Mouse (Mus musculus): ENCODE data around the gene Miip. TPM values are rescaled to one million over a fixed set of nuclear protein-coding genes. Genes with fewer than 3 reads are reported as not detected.
A peak's percentile ranks its signal among the peaks of the same experiment; 100 is the strongest.

The Miip gene
- 42.8 and 48.8 TPM in 2 replicates for polyA plus RNA-seq (2015; fragmentation: Nextera tagmentation; extraction: Ambion mirVana)

DNA sequence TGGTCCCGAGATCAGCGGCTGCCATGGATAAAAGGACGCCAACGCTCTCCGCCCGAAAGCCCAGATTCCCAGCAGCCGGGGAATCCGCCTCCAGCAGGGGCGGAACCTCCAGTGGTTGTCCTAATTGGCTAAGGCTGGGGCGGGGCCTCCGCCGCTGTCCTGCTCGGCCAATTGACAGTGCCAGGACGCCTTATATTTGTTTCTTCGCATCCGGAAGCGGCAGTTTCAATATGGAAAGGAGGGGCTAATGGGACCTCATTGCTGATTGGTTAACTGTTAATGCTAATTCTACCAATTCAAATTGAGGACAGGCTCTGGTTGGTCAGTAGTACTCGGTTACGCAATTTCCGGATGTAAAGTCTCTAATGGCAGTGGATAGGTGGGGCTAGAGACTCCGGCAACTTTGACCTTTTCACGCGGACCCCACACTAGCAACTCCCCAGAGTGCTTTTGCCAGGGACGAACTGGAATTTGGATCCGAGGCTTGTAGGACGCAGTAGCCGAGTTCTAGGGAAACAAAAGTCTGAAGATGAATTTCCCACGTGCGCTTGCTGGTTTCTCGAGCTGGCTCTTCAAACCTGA, at the start of gene Miip, which contains the start of gene Fv1:
Miip (minus strand) TSS at position 367 of the 582 bp plus-strand sequence.
Fv1 (plus strand) TSS at position 530 of the 582 bp plus-strand sequence.
- Histone ChIP-seq H3K9me3 (no peaks in the 10 kb centered on the region; the same call in 1 of the 2 replicates), H3K4me1 (peaks cover 23% of the 10 kb centered on the region), H3K4me3 (peak within 1 kb of the TSS; percentile 63), H3K36me3 (peaks cover 46% of the 10 kb centered on the region), H3K27ac (peak within 1 kb of the TSS; percentile 40; the same call in 1 of the 2 replicates), H3K4me2 (replicated peaks) (peak within 1 kb of the TSS; percentile 90), H3K27me3 (no peaks in the 10 kb centered on the region), H3K9ac (peak within 1 kb of the TSS; percentile 78)
- under 1% methylated on average over 30 of the region's 30 CpGs for WGBS
- ATAC-seq (ENCODE audit: low FRiP score, low read depth): peak; percentile 98

DNA sequence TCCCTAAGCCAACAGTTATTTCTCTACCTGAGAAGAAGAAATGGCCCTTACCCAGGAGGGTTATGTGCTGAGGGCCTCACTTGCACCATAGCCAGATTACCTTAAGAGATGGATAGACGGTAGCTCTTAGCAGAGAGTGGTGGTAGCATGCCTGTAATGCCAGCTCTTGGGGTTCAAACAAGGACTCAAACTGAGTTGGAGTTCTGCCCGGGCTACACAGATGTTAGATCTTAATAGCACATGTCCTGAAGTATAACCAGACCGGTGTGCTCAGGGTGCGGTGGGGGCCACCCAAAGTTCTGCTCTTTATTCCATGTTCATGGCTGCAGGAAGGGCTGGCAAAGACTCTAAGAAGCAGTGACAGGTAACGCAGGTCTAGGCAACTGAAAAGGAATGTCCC, 40.9 kb upstream of the Miip start:
- no peak overlapping the region for H3K4me2 ChIP-seq (replicated peaks)
- no peak overlapping the region for H3K27ac ChIP-seq
- H3K4me3 ChIP-seq: no peak overlapping the region
- H3K9ac ChIP-seq: no peak overlapping the region
- no peaks in the 10 kb centered on the region for H3K9me3 ChIP-seq
- ATAC-seq (ENCODE audit: low FRiP score, low read depth): no peak
- peaks cover 55% of the 10 kb centered on the region for H3K36me3 ChIP-seq
- 89% methylated on average over 5 of the region's 5 CpGs for WGBS
- H3K27me3 ChIP-seq: no peaks in the 10 kb centered on the region
- H3K4me1 ChIP-seq: peaks cover 4% of the 10 kb centered on the region; the same call in 1 of the 2 replicates

DNA sequence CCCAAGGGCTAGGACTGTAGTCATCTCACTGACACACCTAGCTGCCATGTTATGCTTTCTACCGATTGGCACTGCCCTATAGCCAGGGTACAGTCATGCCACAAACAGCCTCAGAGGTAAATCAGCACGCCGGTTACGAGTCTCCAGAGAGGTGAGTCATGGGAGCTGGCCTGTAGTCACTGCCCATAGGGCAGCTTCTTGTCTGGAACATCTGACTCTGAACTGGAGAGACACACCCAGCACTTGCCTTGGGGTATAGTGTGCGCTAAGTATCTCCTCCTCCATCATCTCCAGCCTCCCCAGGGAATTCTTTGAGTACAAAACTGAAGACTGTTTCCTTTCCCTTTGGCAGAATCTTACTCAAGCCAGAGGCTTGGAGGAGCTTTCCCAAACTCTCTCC, 37.6 kb upstream of the Miip start:
- no peaks in the 10 kb centered on the region for H3K27me3 ChIP-seq
- 77% methylated on average over 5 of the region's 5 CpGs for WGBS
- H3K36me3 ChIP-seq: peaks cover 42% of the 10 kb centered on the region
- no peak overlapping the region for H3K4me2 ChIP-seq (replicated peaks)
- H3K4me1 ChIP-seq: peaks cover 13% of the 10 kb centered on the region
- no peaks in the 10 kb centered on the region for H3K9me3 ChIP-seq
- no peak overlapping the region for H3K9ac ChIP-seq
- H3K4me3 ChIP-seq: no peak overlapping the region
- no peak for ATAC-seq (ENCODE audit: low FRiP score, low read depth)
- H3K27ac ChIP-seq: no peak overlapping the region

DNA sequence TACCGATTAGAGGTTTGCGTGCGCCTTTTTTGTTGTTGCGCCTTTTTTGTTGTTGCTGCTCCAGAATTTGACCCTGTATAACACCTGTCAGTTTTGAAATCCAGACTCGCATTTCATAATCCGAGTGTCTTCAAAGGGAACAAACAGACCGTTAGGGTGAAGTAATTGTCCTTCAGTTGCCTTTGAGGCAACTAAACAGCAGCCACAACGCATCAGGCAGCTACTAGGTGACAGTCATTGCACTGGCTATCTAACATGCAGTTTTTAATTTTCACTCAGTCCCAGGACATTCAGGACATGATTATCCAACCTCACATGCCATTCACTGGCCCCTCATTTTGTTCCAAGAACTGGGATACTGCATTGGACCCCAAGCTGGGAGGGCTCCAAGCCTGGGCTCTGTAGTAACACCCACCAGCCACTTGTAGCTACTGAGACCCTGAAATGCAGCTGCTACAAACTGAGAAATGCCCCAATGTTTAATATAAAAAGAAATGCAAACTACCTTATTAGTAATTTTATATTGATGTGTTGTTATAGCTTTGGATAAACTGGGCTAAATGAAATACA, 36.6 kb upstream of the Miip start:
- Histone ChIP-seq H3K9me3 (no peaks in the 10 kb centered on the region), H3K4me3 (peak overlapping the region; percentile 93), H3K4me1 (peaks cover 13% of the 10 kb centered on the region), H3K4me2 (replicated peaks) (peak overlapping the region; percentile 70), H3K9ac (peak overlapping the region; percentile 85), H3K27me3 (no peaks in the 10 kb centered on the region), H3K36me3 (peaks cover 42% of the 10 kb centered on the region), H3K27ac (no peak overlapping the region)
- peak; percentile 12; the same call in 1 of the 2 replicates for ATAC-seq (ENCODE audit: low FRiP score, low read depth)
- WGBS: 1% methylated on average over 8 of the region's 8 CpGs

DNA sequence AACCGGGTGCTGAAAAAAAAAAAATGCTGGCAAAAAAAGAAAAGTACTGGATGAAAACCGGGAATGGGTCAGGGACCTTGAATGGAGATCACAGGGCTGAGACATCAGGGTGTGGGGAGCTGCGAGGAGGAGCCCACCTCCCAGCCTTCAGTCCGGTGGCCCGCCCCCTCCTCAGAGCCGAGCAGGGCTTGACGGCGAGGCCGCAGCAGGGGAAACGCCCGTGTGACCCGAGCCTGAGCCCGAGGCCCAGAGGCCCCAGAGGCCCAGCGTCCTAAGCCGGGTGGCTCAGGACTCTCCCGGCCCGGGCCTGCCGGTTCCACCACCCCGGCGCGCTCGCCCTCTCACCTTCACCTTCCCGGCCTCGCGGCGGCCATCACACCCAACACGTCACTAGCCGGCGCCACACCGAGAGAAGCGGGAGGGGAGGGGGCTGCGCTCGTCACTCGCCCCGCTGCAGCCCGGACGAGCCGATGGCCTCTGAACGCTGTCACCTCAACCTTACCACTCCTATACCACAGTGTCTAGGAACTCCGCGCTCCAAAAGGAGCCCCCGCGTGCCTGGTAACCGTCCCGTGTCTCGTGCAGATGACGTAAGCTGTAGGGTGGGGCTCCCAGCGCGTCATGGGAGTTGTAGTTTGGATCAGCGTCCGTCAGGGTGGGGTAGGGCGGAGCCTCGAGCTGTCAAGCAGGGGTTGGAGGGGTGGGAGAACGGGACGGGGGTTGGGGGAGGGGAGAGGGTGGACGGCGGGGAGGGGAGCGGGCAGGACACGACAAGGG, 35.9 kb upstream of the Miip start, which contains the start of gene Mfn2:
Mfn2 (minus strand) TSS at position 392 of the 777 bp plus-strand sequence.
- peak within 1 kb of the TSS; percentile 93 for H3K4me3 ChIP-seq
- no peaks in the 10 kb centered on the region for H3K9me3 ChIP-seq
- peak; percentile 93 for ATAC-seq (ENCODE audit: low FRiP score, low read depth)
- H3K4me1 ChIP-seq: peaks cover 13% of the 10 kb centered on the region
- peaks cover 42% of the 10 kb centered on the region for H3K36me3 ChIP-seq
- H3K4me2 ChIP-seq (replicated peaks): peak within 1 kb of the TSS; percentile 70
- WGBS: under 1% methylated on average over 49 of the region's 59 CpGs
- peak within 1 kb of the TSS; percentile 85 for H3K9ac ChIP-seq
- H3K27me3 ChIP-seq: no peaks in the 10 kb centered on the region
- peak within 1 kb of the TSS; percentile 66; the same call in 1 of the 2 replicates for H3K27ac ChIP-seq

DNA sequence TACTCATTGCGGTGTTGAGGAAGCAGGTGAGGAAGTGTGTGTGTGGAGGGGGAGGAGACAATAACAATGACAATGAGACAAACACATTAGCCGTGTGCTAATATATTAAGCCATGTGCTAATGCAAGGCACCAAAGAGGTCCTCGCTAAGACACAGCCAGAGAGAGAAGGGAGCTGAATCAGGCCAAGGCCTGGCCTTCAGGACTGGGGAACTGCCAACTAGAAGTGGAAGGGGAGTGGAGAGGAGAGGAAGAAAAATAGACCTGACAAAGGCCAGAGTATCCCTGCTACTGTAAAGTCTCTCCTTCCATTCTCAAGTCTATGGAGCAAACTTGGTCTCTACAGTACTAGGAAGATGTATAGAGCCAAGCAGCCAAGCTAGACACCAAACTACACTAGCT, 35.0 kb upstream of the Miip start:
- Histone ChIP-seq H3K4me1 (peaks cover 13% of the 10 kb centered on the region), H3K4me2 (replicated peaks) (peak overlapping the region; percentile 70), H3K36me3 (peaks cover 43% of the 10 kb centered on the region), H3K27ac (no peak overlapping the region), H3K9me3 (no peaks in the 10 kb centered on the region), H3K9ac (peak overlapping the region; percentile 85), H3K27me3 (no peaks in the 10 kb centered on the region), H3K4me3 (peak overlapping the region; percentile 93)
- WGBS: 82% methylated on average over 3 of the region's 3 CpGs
- no peak for ATAC-seq (ENCODE audit: low FRiP score, low read depth)

DNA sequence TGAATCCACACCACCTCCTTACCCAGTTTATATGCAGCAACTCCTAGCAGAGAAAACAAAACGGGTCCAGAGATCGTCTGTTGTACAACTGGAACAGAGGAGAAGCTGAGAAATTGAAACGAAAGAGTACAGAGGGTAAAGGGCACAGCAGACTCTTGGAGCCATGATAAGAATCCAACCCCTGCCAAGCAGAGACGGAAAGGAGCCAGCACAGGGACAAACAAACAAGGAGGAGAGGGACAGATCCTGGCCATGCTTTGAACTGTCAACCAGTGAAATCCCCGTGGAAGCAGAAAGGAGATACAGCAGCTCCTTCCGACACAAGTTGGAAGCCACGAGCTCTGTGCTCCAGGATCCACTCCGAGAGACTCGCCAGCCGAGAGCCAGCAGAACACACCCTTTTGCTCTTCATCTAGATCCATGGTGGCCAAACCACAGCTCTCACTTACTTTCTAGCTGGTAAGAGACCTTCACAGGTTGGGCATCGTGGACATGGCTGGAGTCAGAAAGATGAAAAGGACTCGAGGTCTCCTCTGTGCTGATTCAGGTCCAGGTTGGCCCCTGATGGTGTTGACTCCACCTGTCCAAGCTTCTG, 34.4 kb upstream of the Miip start:
- H3K9ac ChIP-seq: 0 out of 2 replicates have a peak overlapping the region, but pooled peaks have one; percentile 85
- no peak for ATAC-seq (ENCODE audit: low FRiP score, low read depth)
- H3K4me3 ChIP-seq: peak overlapping the region; percentile 93
- peaks cover 13% of the 10 kb centered on the region for H3K4me1 ChIP-seq
- H3K9me3 ChIP-seq: no peaks in the 10 kb centered on the region
- H3K4me2 ChIP-seq (replicated peaks): no peak overlapping the region
- no peak overlapping the region for H3K27ac ChIP-seq
- H3K36me3 ChIP-seq: peaks cover 49% of the 10 kb centered on the region
- H3K27me3 ChIP-seq: no peaks in the 10 kb centered on the region
- 90% methylated on average over 12 of the region's 12 CpGs for WGBS

DNA sequence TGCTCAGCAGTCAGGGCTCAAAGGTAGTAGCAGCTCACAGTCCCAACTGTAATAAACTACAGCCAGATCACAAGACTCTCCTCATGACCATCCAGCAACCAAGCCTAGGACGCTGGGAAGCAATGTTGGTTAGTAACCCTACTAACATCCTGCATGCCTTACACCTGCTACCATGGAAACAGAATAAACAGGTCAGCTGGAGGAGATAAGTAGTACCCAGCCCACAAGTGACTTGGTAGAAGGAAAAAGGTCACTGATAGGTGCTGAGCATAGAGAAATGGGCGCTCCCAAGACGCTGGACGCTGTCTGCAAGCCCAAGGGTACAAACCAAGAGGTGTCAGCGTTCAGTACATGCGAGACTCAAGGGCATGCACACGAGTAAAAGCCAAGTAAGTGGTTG, 31.8 kb upstream of the Miip start:
- Histone ChIP-seq H3K9me3 (no peaks in the 10 kb centered on the region), H3K4me3 (no peak overlapping the region), H3K36me3 (peaks cover 74% of the 10 kb centered on the region), H3K9ac (no peak overlapping the region), H3K27me3 (no peaks in the 10 kb centered on the region), H3K4me2 (replicated peaks) (no peak overlapping the region), H3K4me1 (peaks cover 13% of the 10 kb centered on the region), H3K27ac (no peak overlapping the region)
- ATAC-seq (ENCODE audit: low FRiP score, low read depth): no peak
- 86% methylated on average over 7 of the region's 7 CpGs for WGBS

DNA sequence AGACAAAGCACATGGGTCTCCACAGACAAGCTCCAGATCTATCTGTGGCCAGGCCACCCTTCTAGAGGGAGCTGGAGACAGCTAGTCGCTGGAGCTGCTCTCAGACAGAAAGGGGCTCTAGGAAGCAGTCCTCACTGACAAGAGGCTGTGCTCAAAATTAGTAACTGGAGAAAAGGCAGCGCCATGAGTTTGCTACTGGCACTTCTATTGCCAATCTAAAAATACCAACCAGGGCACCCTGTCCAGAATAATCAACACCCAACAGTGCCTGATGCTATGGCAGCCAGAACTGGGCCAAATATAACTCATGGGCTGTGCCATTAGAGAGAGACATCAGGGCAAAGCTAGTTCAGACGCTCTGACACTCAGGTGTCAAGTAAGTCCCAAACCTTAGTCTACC, 28.7 kb upstream of the Miip start:
- H3K36me3 ChIP-seq: peaks cover 94% of the 10 kb centered on the region
- no peak overlapping the region for H3K4me3 ChIP-seq
- ATAC-seq (ENCODE audit: low FRiP score, low read depth): no peak
- no peaks in the 10 kb centered on the region for H3K4me1 ChIP-seq
- H3K4me2 ChIP-seq (replicated peaks): no peak overlapping the region
- no peak overlapping the region for H3K9ac ChIP-seq
- no peaks in the 10 kb centered on the region for H3K27me3 ChIP-seq
- H3K9me3 ChIP-seq: no peaks in the 10 kb centered on the region
- H3K27ac ChIP-seq: no peak overlapping the region
- WGBS: 91% methylated on average over 3 of the region's 3 CpGs

DNA sequence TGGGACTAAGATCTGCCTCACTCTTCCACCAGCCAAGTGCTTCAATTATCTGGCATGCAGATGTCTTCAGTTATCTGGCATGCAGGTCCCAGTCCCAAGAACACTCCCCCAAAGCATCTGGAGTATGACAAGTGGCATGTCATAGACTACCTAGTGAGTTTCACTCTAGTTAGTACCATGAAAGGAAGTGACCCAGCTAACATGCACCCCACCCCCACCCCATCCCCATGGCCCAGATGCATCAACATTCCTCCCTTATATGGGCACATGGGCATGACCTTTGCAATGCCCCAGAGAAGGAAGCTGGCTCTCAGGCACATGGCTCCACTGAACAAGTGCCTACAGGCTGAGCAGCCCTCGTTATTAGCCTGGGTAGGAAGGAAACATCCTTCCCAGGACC, 27.8 kb upstream of the Miip start:
- peaks cover 96% of the 10 kb centered on the region for H3K36me3 ChIP-seq
- no peak for ATAC-seq (ENCODE audit: low FRiP score, low read depth)
- no peak overlapping the region for H3K4me3 ChIP-seq
- H3K9me3 ChIP-seq: no peaks in the 10 kb centered on the region
- H3K27ac ChIP-seq: no peak overlapping the region
- no peaks in the 10 kb centered on the region for H3K4me1 ChIP-seq
- WGBS: 43% methylated on average over 1 of the region's 1 CpGs
- no peak overlapping the region for H3K4me2 ChIP-seq (replicated peaks)
- no peaks in the 10 kb centered on the region for H3K27me3 ChIP-seq
- H3K9ac ChIP-seq: no peak overlapping the region

DNA sequence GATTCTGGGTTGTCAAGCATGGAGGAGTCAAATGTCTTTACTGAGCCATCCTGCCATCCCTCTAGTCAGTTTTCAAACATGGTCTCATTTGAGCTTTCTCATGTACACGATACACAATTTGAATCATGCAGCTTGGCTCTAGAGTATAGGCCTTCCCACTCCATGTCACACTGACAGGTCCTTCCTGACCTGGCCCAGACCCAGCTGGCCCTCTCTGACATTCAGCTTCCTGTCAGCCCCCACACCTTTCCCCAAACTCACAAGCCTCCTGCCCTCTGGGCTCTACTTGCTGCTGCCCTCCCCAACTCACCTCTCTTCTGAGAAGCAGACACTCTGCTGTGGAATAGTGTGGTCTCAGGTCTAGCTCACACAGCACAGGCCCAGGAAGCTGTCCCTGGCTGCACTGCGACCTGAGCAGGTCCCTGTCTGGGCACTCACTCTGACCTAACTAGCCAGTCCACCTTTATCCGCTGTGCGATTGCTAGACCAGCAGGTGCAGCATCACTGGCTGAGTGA, 27.3 kb upstream of the Miip start:
- ATAC-seq (ENCODE audit: low FRiP score, low read depth): no peak
- Histone ChIP-seq H3K4me3 (no peak overlapping the region), H3K9ac (no peak overlapping the region), H3K4me2 (replicated peaks) (no peak overlapping the region), H3K36me3 (peaks cover 98% of the 10 kb centered on the region), H3K27ac (no peak overlapping the region), H3K4me1 (no peaks in the 10 kb centered on the region), H3K9me3 (no peaks in the 10 kb centered on the region), H3K27me3 (no peaks in the 10 kb centered on the region)
- 94% methylated on average over 4 of the region's 4 CpGs for WGBS

DNA sequence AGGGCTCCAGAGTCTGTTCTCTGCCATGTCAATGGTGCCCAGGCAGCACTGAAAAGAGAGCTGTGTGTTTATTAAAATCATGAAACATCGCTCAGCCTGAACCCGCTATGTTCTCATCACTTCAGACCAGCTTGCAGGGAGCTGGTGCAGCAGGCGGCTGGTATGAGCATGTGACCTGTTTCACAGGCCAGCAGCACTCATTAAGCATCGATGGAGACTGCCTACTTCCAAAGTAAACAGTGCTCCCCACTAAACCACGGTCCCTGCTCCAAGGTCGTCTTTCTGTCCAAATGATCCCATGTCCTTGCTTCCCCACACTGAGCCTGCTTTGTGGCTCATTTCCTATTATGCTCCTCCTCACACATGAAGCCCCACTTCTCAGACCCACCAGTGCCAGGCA, 21.7 kb upstream of the Miip start:
- no peak for ATAC-seq (ENCODE audit: low FRiP score, low read depth)
- Histone ChIP-seq H3K9ac (no peak overlapping the region), H3K27ac (no peak overlapping the region), H3K4me2 (replicated peaks) (no peak overlapping the region), H3K9me3 (no peaks in the 10 kb centered on the region), H3K4me3 (no peak overlapping the region), H3K27me3 (no peaks in the 10 kb centered on the region), H3K4me1 (no peaks in the 10 kb centered on the region), H3K36me3 (peaks cover 93% of the 10 kb centered on the region)
- WGBS: 88% methylated on average over 6 of the region's 6 CpGs

Measured in limb, embryonic 13.5 days (tissue).